In the genomic region with DNA sequence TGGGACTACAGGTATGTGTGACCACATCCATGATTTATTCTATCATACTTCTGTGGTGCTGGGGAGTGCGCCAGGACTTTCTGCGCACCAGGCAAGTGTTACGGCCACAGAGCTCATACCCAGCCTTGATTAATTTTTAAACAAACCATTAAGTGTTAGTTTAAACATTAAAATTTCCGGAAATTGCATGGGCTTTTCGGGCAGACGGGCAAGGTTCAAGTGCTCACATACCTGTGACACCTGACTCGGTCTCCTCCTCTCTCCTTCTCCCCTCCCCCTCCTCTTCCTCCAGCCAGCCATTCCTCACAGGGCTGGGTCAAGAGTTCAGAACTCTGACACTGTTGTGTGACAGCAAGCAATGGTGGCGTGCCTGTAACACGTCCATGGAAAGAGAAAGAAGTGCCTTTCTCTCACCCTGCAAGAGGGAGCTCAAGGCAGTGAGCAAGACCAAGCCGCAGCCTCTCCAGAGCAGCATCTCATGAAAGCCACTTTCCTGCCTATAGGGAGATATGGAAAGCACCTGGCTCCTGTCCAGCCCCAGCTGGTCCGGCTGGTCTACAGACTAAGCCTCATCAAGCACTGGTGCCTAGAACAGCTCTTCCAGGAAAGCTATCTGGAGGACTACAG, we compare ENCODE assay signal across 10 mouse cellular contexts. TPM values are rescaled to one million over a fixed set of nuclear protein-coding genes. Genes with fewer than 3 reads are reported as not detected.
DNase-seq lines count a peak whose midpoint lies in the region; ATAC-seq and TF ChIP-seq lines count a peak whose summit lies in the region.
"Had no signal": no experiment of that assay in that cellular context is flagged by ENCODE, and none has a peak within 500 bp of the region (broad histone marks: within the 10 kb centered on the region; RNA-seq: fewer than 3 reads in every experiment).

No protein-coding gene starts in this region.

- CTCF ChIA-PET in Patski (lab: Charles Lee): interaction anchor here (0.8 to 2.8 kb wide), 9 partner anchors 9 to 43 kb away, joined by 3 to 9 read pairs (median 3); a partner anchor contains a TSS

- intact Hi-C loops in heart, postnatal 25 days (cut with DNase I): loop anchor here (5.0 kb wide), 1 partner anchor 40 kb away; no protein-coding TSS in a partner anchor

- 54% methylated on average over 11 of the region's 11 CpGs for WGBS in kidney, embryonic 15.5 days

- no peak overlapping the region for H3K9ac ChIP-seq in kidney, embryonic 15.5 days
- H3K9ac ChIP-seq: midbrain, embryonic 12.5 days had no signal

- H3K4me2 ChIP-seq in kidney, embryonic 15.5 days: peak overlapping the region; percentile 28
- H3K4me2 ChIP-seq: midbrain, embryonic 12.5 days had no signal

- H3K4me1 ChIP-seq in kidney, embryonic 15.5 days: peaks cover 46% of the 10 kb centered on the region
- H3K4me1 ChIP-seq: midbrain, embryonic 12.5 days had no signal

- peaks cover 3% of the 10 kb centered on the region; the same call in 1 of the 2 replicates for H3K9me3 ChIP-seq in kidney, embryonic 15.5 days (replicated peaks)
- H3K9me3 ChIP-seq: midbrain, embryonic 12.5 days had no signal

- no peaks in the 10 kb centered on the region for H3K36me3 ChIP-seq in kidney, embryonic 15.5 days
- H3K36me3 ChIP-seq: midbrain, embryonic 12.5 days had no signal

- in situ Hi-C loops in Patski (cut with MboI; ENCODE audit: low pct_unique_long_range_greater_than_20kb): loop anchor here (5.0 to 25.0 kb wide), 2 partner anchors 50 to 945 kb away; a partner anchor contains a TSS

- H3K27ac ChIP-seq in kidney, embryonic 15.5 days: peak overlapping the region; percentile 92
- H3K27ac ChIP-seq: midbrain, embryonic 12.5 days had no signal

- peak; percentile 55 for DNase-seq in heart, postnatal 4 days
- DNase-seq in heart, postnatal 25 days (ENCODE audit: low spot score): no peak
- DNase-seq in Patski (ENCODE audit: low read depth, low spot score): no peak
- DNase-seq in lung, postnatal 36 days: peak; percentile 80
- no peak for DNase-seq in heart, adult 9 months (ENCODE audit: low spot score in 2 of 2)
- DNase-seq in spleen, postnatal 36 days (ENCODE audit: low spot score in 2 of 2): no peak

- no peak for TF ChIP-seq CTCF in Patski (IDR thresholded peaks at IDR 0.05)

- POLR2A ChIA-PET in Patski (lab: Charles Lee): interaction anchor here (0.8 to 3.4 kb wide), 10 partner anchors 8 to 54 kb away, joined by 3 to 23 read pairs (median 6); a partner anchor contains a TSS

- no peaks in the 10 kb centered on the region for H3K27me3 ChIP-seq in Patski
- no peaks in the 10 kb centered on the region for H3K27me3 ChIP-seq in kidney, embryonic 15.5 days
- H3K27me3 ChIP-seq: midbrain, embryonic 12.5 days had no signal

- H3K4me3 ChIP-seq in kidney, embryonic 15.5 days (replicated peaks): no peak overlapping the region
- H3K4me3 ChIP-seq: midbrain, embryonic 12.5 days had no signal

- ATAC-seq in Patski: peak; percentile 5
- ATAC-seq in kidney, embryonic 15.5 days (replicated peaks; ENCODE audit: low FRiP score): peak; percentile 88
- no peak for ATAC-seq in monocyte, adult 5-6 weeks (replicated peaks; ENCODE audit: insufficient number of reproducible peaks, low FRiP score, low TSS enrichment, poor library complexity, severe bottlenecking)

RNA-seq across cellular contexts. Expression of a gene that starts 13.0 kb away (rescaled TPM):
- 1 to 10 TPM; 1.2 to 2.3 TPM for total RNA-seq in heart, postnatal 4 days (2021)
- 1 to 10 TPM; 7.2 TPM for total RNA-seq in heart, postnatal 25 days (2021)
- polyA plus RNA-seq in Patski (2021): 35.6 TPM
- polyA plus RNA-seq in kidney, embryonic 15.5 days (2015; fragmentation: Nextera tagmentation; extraction: Ambion mirVana): 1.8 and 2.0 TPM in 2 replicates
- not detected in 3 replicates for total RNA-seq in monocyte, adult 5-6 weeks (2017)
- total RNA-seq: granulocyte monocyte progenitor cell, adult 5-6 weeks had no signal

RNA-seq across cellular contexts. Expression of a gene that starts 53.7 kb away (rescaled TPM):
- total RNA-seq in heart, postnatal 4 days (2021): 10 to 100 TPM; 49.8 to 50.5 TPM
- 10 to 100 TPM; 69.6 to 73.7 TPM for total RNA-seq in heart, postnatal 25 days (2021)
- polyA plus RNA-seq in Patski (2021): 95.9 TPM
- 77.1 and 77.3 TPM in 2 replicates for polyA plus RNA-seq in kidney, embryonic 15.5 days (2015; fragmentation: Nextera tagmentation; extraction: Ambion mirVana)
- 31.6 to 42.9 TPM (median 40.7 TPM) in 3 replicates for total RNA-seq in monocyte, adult 5-6 weeks (2017)

RNA-seq across cellular contexts. Expression of a gene that starts 53.9 kb away (rescaled TPM):
- 10 to 100 TPM; 61.4 to 64.9 TPM for total RNA-seq in heart, postnatal 4 days (2021)
- 10 to 100 TPM; 39.7 to 42.4 TPM for total RNA-seq in heart, postnatal 25 days (2021)
- polyA plus RNA-seq in Patski (2021): 129 TPM
- polyA plus RNA-seq in kidney, embryonic 15.5 days (2015; fragmentation: Nextera tagmentation; extraction: Ambion mirVana): 161 and 167 TPM in 2 replicates
- 79.7 to 124 TPM (median 114 TPM) in 3 replicates for total RNA-seq in monocyte, adult 5-6 weeks (2017)

Comparison
In these comparisons a context has a peak if more than half of its experiments do, and no peak if none do; other contexts are left out.
1. DNase-seq: peak in heart, postnatal 4 days (single experiment) and lung, postnatal 36 days (single experiment); none in heart, postnatal 25 days (single experiment), Patski (single experiment), heart, adult 9 months (0 of 2) and spleen, postnatal 36 days (0 of 2).